Mouse (Mus musculus) megakaryocyte-erythroid progenitor cell, adult 5-6 weeks (primary cell): ENCODE measurements around the gene Xylt1. TPM values are rescaled to one million over a fixed set of nuclear protein-coding genes. Genes with fewer than 3 reads are reported as not detected.

Experiments used
- ATAC-seq: replicated peaks from 2 replicates; pipeline ENCODE4 v1.8.0; 2016; ENCODE audit warnings: mild to moderate bottlenecking, inconsistent platforms; ENCODE audit not compliant: severe bottlenecking, poor library complexity, low FRiP score, low TSS enrichment
- total RNA-seq, 2 experiments: library from RNA; stranded (forward) in 1 of 2; stranded (reverse) in 1 of 2; fragments of 200-1000, 215-1000 nt in 1 of 2; fragments of >200 nt in 1 of 2; fragmentation: Nextera tagmentation in 1 of 2; gene quantifications; 2 replicates each; pipeline ENCODE4 v1.2.3; 2014 to 2017

Gene Xylt1
- total RNA-seq, 2 experiments from 2014 or later = 13.6 to 14.5 TPM

DNA sequence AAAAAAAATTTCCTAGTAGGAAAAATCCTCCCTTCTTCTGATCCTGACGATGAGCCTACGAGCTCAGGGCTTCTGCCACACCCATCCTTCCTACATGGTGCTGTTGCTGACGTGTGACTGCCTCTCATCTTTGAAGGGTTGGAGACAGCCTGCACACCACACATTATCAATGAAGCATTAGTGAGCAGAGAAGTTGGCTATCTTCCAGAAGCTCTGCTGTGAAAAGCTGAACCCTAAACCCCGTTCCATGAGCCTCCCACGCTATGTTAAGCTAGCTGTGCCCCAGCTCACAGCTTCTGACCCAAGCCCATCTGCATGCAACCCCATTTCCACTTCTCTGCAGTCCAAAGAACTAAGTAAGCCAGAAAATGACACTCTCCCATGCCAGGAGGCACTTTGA lies 204.4 kb downstream of the Xylt1 start:
- ATAC-seq = peak; percentile 48; the same call in 1 of the 2 replicates

DNA sequence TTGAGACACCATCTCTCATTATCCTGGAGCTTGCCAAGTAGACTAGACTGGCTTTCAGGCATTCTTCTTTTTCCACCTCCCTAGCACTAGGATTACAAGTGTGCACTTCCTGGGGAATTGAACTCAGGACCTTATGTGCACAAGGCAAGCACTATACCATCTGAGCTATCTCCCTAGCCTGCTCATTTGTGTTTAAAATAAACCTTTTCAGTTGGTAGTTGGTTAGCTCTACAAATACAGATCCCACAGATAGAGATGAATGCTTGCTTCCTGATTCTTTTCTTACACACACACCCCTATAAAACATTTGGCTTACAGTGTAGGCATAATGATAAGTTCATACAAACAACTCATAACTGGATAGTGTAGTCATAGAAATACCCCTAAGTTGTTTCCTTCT lies 206.0 kb downstream of the Xylt1 start:
- ATAC-seq = no peak

GRCm38 (mm10) chr7:117587234-117587929 lies 206.6 kb downstream of the Xylt1 start:
- ATAC-seq = peak; percentile 33; the same call in 1 of the 2 replicates

DNA sequence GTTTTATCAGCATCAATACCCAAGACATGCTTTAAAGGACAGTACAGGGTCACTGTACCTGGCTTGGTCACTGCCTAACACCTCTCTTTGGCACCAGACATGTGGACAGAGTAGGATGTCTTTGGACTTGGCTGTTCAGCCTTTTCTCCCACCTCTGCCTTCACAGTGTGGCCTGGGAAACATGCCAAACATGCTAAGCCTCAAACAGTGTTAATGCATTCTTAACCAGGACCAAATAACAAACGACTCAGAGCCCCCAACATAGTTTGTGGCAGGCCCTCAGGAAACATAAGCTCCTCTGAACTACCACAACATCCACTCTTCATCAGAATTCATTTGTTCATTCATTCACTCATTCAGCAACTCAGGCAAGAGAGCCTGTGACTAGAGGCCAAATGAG lies 207.6 kb downstream of the Xylt1 start:
- no peak for ATAC-seq

DNA sequence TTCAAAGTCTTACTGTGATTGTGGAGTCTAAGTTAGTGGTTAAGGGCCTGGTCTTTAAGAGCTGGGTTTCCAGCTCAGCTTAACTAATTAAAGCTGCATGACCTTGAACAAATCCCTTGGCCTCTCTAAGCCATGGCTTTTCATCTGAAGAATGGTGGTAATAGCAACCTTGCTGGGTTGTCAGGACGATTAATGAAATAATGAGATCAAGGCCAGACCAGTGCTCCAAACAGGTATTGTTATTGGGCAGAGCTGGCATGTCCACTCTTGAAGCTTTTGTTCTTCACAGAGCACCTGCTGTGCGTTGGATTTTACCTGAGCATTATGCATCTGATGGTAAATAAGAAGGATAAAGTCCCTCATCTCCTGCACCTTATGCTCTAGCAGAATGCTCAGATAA lies 208.6 kb downstream of the Xylt1 start:
- ATAC-seq = no peak

DNA sequence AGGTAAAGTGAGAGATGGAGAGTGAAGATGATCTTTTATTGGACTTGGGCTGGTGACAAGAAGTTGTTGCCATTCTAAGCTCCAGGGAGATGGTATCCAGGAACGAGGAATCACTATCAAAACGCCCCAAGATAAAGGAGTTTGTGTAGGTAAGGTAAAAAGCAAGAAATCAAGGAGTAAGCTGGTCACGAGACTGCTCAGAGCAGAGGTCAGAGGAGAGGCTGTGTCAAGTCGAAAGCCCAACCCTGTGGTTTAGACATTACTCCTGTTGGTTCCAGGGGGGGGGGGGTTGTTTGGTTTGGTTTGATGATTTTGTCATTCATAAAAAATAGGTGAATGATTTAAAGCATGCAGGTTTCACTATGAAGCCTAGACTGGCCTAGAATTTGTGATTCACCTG lies 209.0 kb downstream of the Xylt1 start:
- ATAC-seq = no peak

DNA sequence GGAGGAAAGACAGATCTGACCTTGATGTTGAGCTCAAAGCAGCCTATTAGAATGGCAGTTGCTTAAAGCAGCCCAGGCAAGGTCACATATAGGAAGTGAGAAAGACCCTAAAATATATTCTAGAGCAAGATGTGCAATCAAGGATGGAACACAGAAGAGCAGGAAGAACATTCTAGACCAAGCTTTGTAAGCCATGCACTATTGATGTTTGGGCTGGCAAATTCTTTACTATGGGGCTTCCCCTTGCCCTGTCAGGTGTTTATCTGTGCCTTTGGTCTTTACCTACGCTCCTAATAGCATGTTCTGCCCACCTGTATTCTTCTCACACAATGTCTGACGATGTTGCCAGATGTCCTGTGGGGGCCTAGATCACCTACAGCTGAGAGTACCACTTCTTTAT lies 213.4 kb downstream of the Xylt1 start:
- ATAC-seq = no peak

GRCm38 (mm10) chr7:117595029-117595695 lies 214.4 kb downstream of the Xylt1 start:
- ATAC-seq = no peak

- no peak for ATAC-seq
Measured at GRCm38 (mm10) chr7:117600443-117600842, 219.7 kb downstream of the Xylt1 start.

DNA sequence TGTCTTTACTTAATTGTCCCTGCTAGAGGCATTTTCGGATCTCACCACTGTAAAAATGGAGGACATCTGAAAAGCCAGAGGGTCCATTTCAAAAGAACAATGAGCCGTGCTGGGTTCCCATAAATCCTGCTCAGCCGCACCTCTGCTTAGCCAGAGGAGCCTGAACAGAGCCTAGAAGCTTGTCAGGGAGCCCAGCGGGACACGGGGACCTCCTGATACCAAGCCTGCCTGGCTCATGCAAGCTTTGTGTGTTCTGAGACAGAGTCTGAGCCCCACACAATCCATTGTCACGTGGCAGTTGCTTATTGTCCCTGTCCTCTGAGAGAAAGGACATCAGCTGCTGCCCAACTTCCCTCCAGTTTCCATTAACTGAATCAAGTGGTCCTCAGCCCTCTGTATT lies 229.7 kb downstream of the Xylt1 start:
- ATAC-seq = no peak

DNA sequence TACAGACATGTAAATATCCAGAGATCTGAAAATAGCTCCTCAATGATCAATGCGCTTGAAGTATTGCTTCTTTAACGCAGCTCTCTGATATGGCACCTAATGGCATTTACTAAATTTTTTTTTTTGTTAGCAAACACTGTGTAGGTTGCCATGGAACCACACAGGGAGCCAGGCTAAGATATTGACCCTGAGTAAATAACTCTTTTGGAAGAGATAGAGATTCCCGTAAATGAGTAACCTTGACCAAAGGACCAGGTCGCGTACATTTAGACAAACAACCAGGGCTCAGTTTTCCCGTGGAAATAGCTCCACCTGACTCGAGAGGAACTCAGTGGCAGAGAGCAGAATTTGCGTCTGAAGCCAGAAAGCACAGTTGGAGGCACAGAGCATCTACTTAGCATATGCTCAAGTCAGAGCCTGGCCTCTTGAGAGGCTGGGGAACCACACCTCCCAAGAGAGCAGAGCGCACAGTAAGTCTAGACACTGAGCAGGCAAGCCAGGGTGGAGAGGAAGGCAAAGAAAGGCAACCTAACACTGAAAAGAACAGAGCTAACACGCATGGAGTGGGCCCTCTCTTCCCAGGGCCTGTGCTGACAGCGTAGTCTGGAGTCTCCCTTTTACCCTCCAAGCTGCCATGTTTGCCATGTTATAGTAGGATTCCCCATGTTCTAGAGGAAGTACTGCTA lies 232.2 kb downstream of the Xylt1 start:
- ATAC-seq = no peak

DNA sequence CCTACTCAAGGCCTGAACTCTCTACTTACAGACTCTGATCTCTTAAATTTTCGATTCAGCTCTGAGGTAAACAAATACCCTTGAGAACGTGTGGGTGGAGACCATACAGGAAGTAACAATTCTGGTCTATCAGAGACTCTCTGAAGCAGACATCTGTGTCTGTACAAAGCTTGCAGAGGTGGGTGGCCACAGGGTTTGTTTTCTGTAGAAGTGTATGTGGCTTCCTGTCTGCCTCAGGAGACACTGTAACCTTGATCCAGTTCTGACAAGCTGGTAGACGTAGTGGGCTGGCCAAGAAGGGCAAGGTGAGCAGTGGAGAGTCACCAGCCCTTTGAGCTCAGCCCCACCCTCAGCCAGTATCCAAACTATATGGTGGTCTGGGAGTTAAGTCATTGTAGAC lies 233.0 kb downstream of the Xylt1 start:
- ATAC-seq = 0 out of 2 replicates have a peak, but pooled peaks have one; percentile 34

DNA sequence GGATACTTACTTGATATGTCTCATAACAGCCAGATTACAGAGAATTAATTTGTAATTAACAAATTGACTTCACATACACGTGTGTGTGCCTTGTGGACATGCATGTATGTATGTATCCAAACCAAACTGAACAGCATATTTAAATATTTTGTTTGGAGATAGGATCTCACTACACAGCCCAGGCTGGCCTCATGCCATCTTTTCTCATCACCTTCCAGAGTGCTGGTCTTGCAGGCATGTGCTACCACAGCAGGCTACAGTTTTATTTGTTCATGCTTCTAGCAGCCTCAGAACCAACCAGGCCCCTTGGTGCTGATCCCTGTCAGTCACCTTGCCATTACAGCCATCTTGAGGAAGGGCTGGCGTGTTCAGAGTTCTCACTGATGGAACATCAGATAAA lies 233.6 kb downstream of the Xylt1 start:
- no peak for ATAC-seq

DNA sequence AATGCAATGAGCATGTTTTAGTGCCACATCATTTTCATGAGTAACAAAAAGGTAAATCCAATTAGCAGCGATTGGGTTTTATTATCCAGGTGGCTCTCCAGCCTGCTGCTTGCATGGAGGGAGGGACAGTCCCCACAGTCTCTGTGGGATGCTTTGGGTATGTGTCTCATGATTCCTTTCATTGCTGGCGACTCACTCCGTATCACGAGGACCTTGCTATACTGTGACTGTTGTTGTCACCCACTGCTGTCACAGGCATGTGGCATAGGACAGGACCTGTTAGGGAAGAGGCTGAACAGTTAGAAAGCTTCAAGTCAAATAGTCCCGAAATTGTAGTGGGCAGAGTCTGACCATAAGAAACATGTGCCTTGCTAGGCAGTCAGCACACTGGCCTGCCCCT lies 234.1 kb downstream of the Xylt1 start:
- ATAC-seq = no peak

DNA sequence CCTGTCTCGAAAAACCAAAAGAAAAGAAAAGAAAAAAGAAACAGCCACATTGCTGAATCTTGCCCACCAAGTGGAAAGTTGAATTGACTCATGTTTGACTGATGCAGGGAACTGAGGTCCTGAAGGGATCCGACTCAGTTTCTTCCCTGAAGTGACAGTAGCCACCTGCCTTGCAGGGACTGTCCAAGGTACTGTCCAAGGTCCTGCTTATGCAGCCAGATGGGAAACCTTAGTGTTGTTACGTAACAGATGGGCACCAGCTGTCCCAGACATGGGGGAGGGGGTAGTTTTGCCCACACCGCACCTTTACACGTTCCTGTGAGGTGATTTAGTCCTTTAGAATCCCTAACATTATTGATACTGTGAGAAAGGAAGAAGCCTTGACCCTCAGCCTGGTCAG lies 235.5 kb downstream of the Xylt1 start:
- 0 out of 2 replicates have a peak, but pooled peaks have one; percentile 35 for ATAC-seq

- no peak for ATAC-seq
Measured at GRCm38 (mm10) chr7:117618715-117619150, 238.0 kb downstream of the Xylt1 start.

- no peak for ATAC-seq
Measured at GRCm38 (mm10) chr7:117621566-117621965, 240.8 kb downstream of the Xylt1 start.

DNA sequence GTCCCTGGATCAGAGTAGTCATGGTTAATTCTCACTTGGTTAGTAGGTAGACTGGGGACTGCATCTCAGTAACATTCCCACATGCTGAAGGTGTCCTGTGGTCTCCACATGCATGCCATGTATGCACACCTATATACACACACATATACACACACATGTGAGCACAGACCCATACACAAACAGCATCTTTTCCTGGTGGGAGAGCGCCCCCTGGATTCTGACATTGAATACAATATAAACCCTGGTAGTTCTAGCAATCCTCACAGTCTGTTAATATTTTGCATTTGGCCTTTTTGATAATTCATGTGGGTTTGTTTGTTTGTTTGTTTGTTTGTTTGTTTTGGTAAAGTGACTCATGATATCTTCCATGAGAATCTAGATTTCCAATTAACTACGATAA lies 242.0 kb downstream of the Xylt1 start:
- peak; percentile 65; the same call in 1 of the 2 replicates for ATAC-seq

GRCm38 (mm10) chr7:117628791-117629190 lies 248.0 kb downstream of the Xylt1 start:
- no peak for ATAC-seq

DNA sequence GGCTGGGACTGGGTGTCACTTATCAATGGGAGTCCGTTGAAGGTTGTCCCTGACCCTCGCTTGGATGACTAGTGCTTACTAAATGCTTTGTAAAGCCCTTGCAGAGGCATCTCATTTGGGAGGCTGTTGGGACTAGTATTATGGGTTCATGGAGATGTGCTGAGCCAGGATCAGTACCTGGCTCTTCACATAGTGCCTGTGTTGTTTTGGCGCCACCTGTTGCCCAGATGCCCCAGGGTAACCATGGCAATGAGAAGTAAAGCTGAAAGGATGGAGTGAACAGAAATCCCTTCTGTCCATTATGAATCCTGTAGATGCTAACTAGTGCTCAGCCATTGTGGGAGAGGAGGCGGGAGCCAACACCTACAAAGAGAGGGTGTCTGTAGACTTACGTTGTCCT lies 249.9 kb downstream of the Xylt1 start:
- ATAC-seq = peak; percentile 69
